8 mouse cellular contexts compared by ENCODE assay signal in genomic region chr4:115939295-115940102, GRCm38 (mm10). TPM values are rescaled to one million over a fixed set of nuclear protein-coding genes. Genes with fewer than 3 reads are reported as not detected.
A peak's percentile ranks its signal among the peaks of the same experiment; 100 is the strongest.
DNase-seq lines count a peak whose midpoint lies in the region; ATAC-seq and TF ChIP-seq lines count a peak whose summit lies in the region.

Gene Dmbx1 (minus strand): TSS chr4:115939926.

- H3K4me2 ChIP-seq in kidney, embryonic 16.5 days (replicated peaks; ENCODE audit: low read depth, low read length): peak within 1 kb of the TSS; percentile 55
- H3K4me2 ChIP-seq in hindbrain, embryonic 11.5 days (replicated peaks; ENCODE audit: low read depth, low read length): peak within 1 kb of the TSS; percentile 71
- peak within 1 kb of the TSS; percentile 24; the same call in 1 of the 2 replicates for H3K4me2 ChIP-seq in liver, embryonic 14.5 days (ENCODE audit: low read depth)
- H3K4me2 ChIP-seq in neural tube, embryonic 15.5 days: peak within 1 kb of the TSS; percentile 42

- H3K27ac ChIP-seq in kidney, embryonic 16.5 days (ENCODE audit: low read length): no peak within 1 kb of the TSS
- H3K27ac ChIP-seq in hindbrain, embryonic 11.5 days (ENCODE audit: low read depth, low read length): no peak within 1 kb of the TSS
- H3K27ac ChIP-seq in liver, embryonic 14.5 days: no peak within 1 kb of the TSS
- no peak within 1 kb of the TSS for H3K27ac ChIP-seq in neural tube, embryonic 15.5 days (replicated peaks)

- peaks cover 19% of the 10 kb centered on the region for H3K4me1 ChIP-seq in kidney, embryonic 16.5 days (ENCODE audit: insufficient read depth, low read length)
- peaks cover 21% of the 10 kb centered on the region for H3K4me1 ChIP-seq in hindbrain, embryonic 11.5 days (replicated peaks; ENCODE audit: control insufficient read depth, insufficient read depth, low read length)
- H3K4me1 ChIP-seq in liver, embryonic 14.5 days (replicated peaks; ENCODE audit: control insufficient read depth in 2 of 2, insufficient read depth in 2 of 2, low read length in 1 of 2): no peaks in the 10 kb centered on the region
- H3K4me1 ChIP-seq in neural tube, embryonic 15.5 days: peaks cover 29% of the 10 kb centered on the region

- 0 out of 2 replicates have a peak within 1 kb of the TSS, but pooled peaks have one; percentile 16 for H3K9ac ChIP-seq in kidney, embryonic 16.5 days (replicated peaks; ENCODE audit: low read length)
- no peak within 1 kb of the TSS for H3K9ac ChIP-seq in hindbrain, embryonic 11.5 days (ENCODE audit: low read depth, low read length)
- no peak within 1 kb of the TSS for H3K9ac ChIP-seq in liver, embryonic 14.5 days (replicated peaks)
- no peak within 1 kb of the TSS for H3K9ac ChIP-seq in neural tube, embryonic 15.5 days (replicated peaks)

- TF ChIP-seq CTCF in liver, embryonic 14.5 days (IDR thresholded peaks at IDR 0.05; ENCODE audit: low read depth): no peak

- WGBS in kidney, embryonic 16.5 days: under 1% methylated on average over 65 of the region's 71 CpGs
- WGBS in hindbrain, embryonic 11.5 days: under 1% methylated on average over 70 of the region's 71 CpGs
- WGBS in liver, embryonic 14.5 days (ENCODE audit: insufficient replicate concordance): 1% methylated on average over 71 of the region's 71 CpGs
- under 1% methylated on average over 71 of the region's 71 CpGs for WGBS in neural tube, embryonic 15.5 days

- peak within 1 kb of the TSS; percentile 41 for H3K4me3 ChIP-seq in kidney, embryonic 16.5 days (ENCODE audit: low read length)
- H3K4me3 ChIP-seq in hindbrain, embryonic 11.5 days (ENCODE audit: low read depth, low read length): peak within 1 kb of the TSS; percentile 38
- peak within 1 kb of the TSS in 1 of 2 experiments; percentile 10; a peak in 1 of 4 replicates for H3K4me3 ChIP-seq in liver, embryonic 14.5 days (ENCODE audit: insufficient read depth in 1 of 2, low read depth in 2 of 2, low read length in 2 of 2)
- H3K4me3 ChIP-seq in neural tube, embryonic 15.5 days (replicated peaks): peak within 1 kb of the TSS; percentile 14; the same call in 1 of the 2 replicates

- ATAC-seq in kidney, embryonic 16.5 days (ENCODE audit: low FRiP score, low TSS enrichment): no peak
- ATAC-seq in hindbrain, embryonic 11.5 days (ENCODE audit: low FRiP score): peak; percentile 64
- no peak for ATAC-seq in liver, embryonic 14.5 days (ENCODE audit: insufficient read depth)
- ATAC-seq in neural tube, embryonic 15.5 days (ENCODE audit: low FRiP score): no peak

- no peak for DNase-seq in kidney, adult 8-10 months
- peak; percentile 81 for DNase-seq in embryo, embryonic 10.5 days (ENCODE audit: low spot score)
- peak; percentile 80 for DNase-seq in hindbrain, embryonic 11.5 days (ENCODE audit: low spot score)
- DNase-seq in liver, embryonic 14.5 days (ENCODE audit: low read depth in 3 of 3, low spot score in 3 of 3): no peak
- no peak for DNase-seq in spleen, postnatal 14 days (ENCODE audit: low spot score in 2 of 2)
- no peak for DNase-seq in urinary bladder, postnatal 10 days (ENCODE audit: low spot score)

- H3K27me3 ChIP-seq in kidney, embryonic 16.5 days (ENCODE audit: insufficient read depth, low read length): peaks cover 100% of the 10 kb centered on the region
- H3K27me3 ChIP-seq in hindbrain, embryonic 11.5 days (ENCODE audit: control insufficient read depth, insufficient read depth, low read length): peaks cover 96% of the 10 kb centered on the region
- H3K27me3 ChIP-seq in liver, embryonic 14.5 days (ENCODE audit: control insufficient read depth, insufficient read depth, low read length): peaks cover 99% of the 10 kb centered on the region
- H3K27me3 ChIP-seq in neural tube, embryonic 15.5 days (replicated peaks): peaks cover 88% of the 10 kb centered on the region

- no peak for TF ChIP-seq EP300 in liver, embryonic 14.5 days (IDR thresholded peaks at IDR 0.05; ENCODE audit: low read depth)

- H3K9me3 ChIP-seq in kidney, embryonic 16.5 days (ENCODE audit: low read length): no peaks in the 10 kb centered on the region
- H3K9me3 ChIP-seq in hindbrain, embryonic 11.5 days (ENCODE audit: control insufficient read depth, low read length): no peaks in the 10 kb centered on the region
- H3K9me3 ChIP-seq in liver, embryonic 14.5 days (ENCODE audit: control insufficient read depth, low read length): no peaks in the 10 kb centered on the region
- H3K9me3 ChIP-seq in neural tube, embryonic 15.5 days (replicated peaks): no peaks in the 10 kb centered on the region

- no peaks in the 10 kb centered on the region for H3K36me3 ChIP-seq in kidney, embryonic 16.5 days (ENCODE audit: insufficient read depth, low read length)
- H3K36me3 ChIP-seq in hindbrain, embryonic 11.5 days (ENCODE audit: control insufficient read depth, insufficient read depth, low read length): no peaks in the 10 kb centered on the region
- H3K36me3 ChIP-seq in liver, embryonic 14.5 days (replicated peaks; ENCODE audit: control insufficient read depth, insufficient read depth, low read depth): no peaks in the 10 kb centered on the region
- H3K36me3 ChIP-seq in neural tube, embryonic 15.5 days: no peaks in the 10 kb centered on the region

RNA-seq across cellular contexts. Expression of gene Dmbx1, which starts in this region (rescaled TPM):
- polyA plus RNA-seq in kidney, embryonic 16.5 days (2015; fragmentation: Nextera tagmentation; extraction: Ambion mirVana): not detected in 2 replicates
- polyA plus RNA-seq in hindbrain, embryonic 11.5 days (2014; fragmentation: Nextera tagmentation; extraction: Ambion mirVana): 2.4 and 2.5 TPM in 2 replicates
- polyA plus RNA-seq in liver, embryonic 14.5 days (2012; rRNA removed): not detected in 2 replicates
- polyA plus RNA-seq in liver, embryonic 14.5 days (2014; fragmentation: Nextera tagmentation; extraction: Ambion mirVana): not detected in 2 replicates
- 1.2 and 2.1 TPM in 2 replicates for polyA plus RNA-seq in neural tube, embryonic 15.5 days (2015; fragmentation: Nextera tagmentation; extraction: Ambion mirVana)

Comparison
In these comparisons a context has a peak if more than half of its experiments do, and no peak if none do; other contexts are left out.
1. DNase-seq: peak in embryo, embryonic 10.5 days (single experiment) and hindbrain, embryonic 11.5 days (single experiment); none in kidney, adult 8-10 months (0 of 2), liver, embryonic 14.5 days (0 of 3), spleen, postnatal 14 days (0 of 2) and urinary bladder, postnatal 10 days (single experiment).
2. Peak in every context shown above with its lines, with median percentiles within 50 percentile points of each other: H3K4me2 ChIP-seq.